Mouse (Mus musculus) intestine, postnatal 0 days (tissue): ENCODE data around the gene Timm22. TPM values are rescaled to one million over a fixed set of nuclear protein-coding genes. Genes with fewer than 3 reads are reported as not detected.

Experiments
- ATAC-seq: fragments of 200-750 bp; cut with Nextera tagmentation; 2 replicates; pipeline ENCODE4 v1.8.0; 2017; ENCODE audit warnings: mild to moderate bottlenecking, moderate TSS enrichment, moderate library complexity
- H3K27ac ChIP-seq: fragments of 300-500 bp; sonication (generic); 2 replicates; pipeline ENCODE4 v1.5.1; 2014; ENCODE audit warnings: mild to moderate bottlenecking, low read depth, low read length, moderate library complexity
- H3K27me3 ChIP-seq: fragments of 300-500 bp; sonication (generic); replicated peaks from 2 replicates; pipeline ENCODE4 v1.6.1; 2014; ENCODE audit warnings: low read length, mixed read lengths; ENCODE audit not compliant: control insufficient read depth, insufficient read depth
- H3K36me3 ChIP-seq: fragments of 300-500 bp; sonication (generic); 2 replicates; pipeline ENCODE4 v1.6.1; 2014; ENCODE audit warnings: mild to moderate bottlenecking, moderate library complexity; ENCODE audit not compliant: control insufficient read depth, insufficient read depth
- H3K4me1 ChIP-seq: fragments of 300-500 bp; sonication (generic); replicated peaks from 2 replicates; pipeline ENCODE4 v1.6.1; 2014; ENCODE audit warnings: antibody characterized with exemption, low read length, mixed read lengths; ENCODE audit not compliant: control insufficient read depth, insufficient read depth
- H3K4me2 ChIP-seq: fragments of 300-500 bp; sonication (generic); replicated peaks from 2 replicates; pipeline ENCODE4 v1.6.1; 2014; ENCODE audit warnings: low read depth, mild to moderate bottlenecking, moderate library complexity
- H3K4me3 ChIP-seq: fragments of 300-500 bp; sonication (generic); 2 replicates; pipeline ENCODE4 v1.5.1; 2014; ENCODE audit warnings: low read depth, low read length
- H3K9ac ChIP-seq: fragments of 300-500 bp; sonication (generic); 2 replicates; pipeline ENCODE4 v1.6.1; 2014; ENCODE audit warnings: mild to moderate bottlenecking, low read depth, low read length
- H3K9me3 ChIP-seq: fragments of 300-500 bp; sonication (generic); 2 replicates; pipeline ENCODE4 v1.6.1; 2016; ENCODE audit warnings: mixed run types; ENCODE audit not compliant: control insufficient read depth
- CTCF ChIP-seq: sonication (generic); IDR thresholded peaks from 2 replicates; pipeline ENCODE4 v1.5.1; 2016; ENCODE audit warnings: low read depth, mild to moderate bottlenecking, control low read depth, antibody characterized with exemption, moderate library complexity
- WGBS: fragments of 180-500 bp; shearing (Covaris S2); extraction: QIAGEN DNeasy Blood & Tissue Kit; methylation state at CpG from one replicate; pipeline ENCODE4 v1.1.7; 2014; 5-methylcytosine and 5-hydroxymethylcytosine counted together
- polyA plus RNA-seq: library from polyadenylated mRNA; unstranded; fragments of >200 nt; fragmentation: Nextera tagmentation; extraction: Ambion mirVana; gene quantifications from 2 replicates; pipeline ENCODE4 v1.2.1, GENCODE M21; 2015

Timm22 gene
- polyA plus RNA-seq, 1 experiment from 2014 or later, result 95.2 TPM

GRCm38 (mm10) chr11:76363636-76364035 is 43.1 kb upstream of the Timm22 start:
- Histone ChIP-seq H3K9ac (no peak overlapping the region), H3K9me3 (no peaks in the 10 kb centered on the region), H3K4me2 (no peak overlapping the region), H3K36me3 (no peaks in the 10 kb centered on the region), H3K27me3 (no peaks in the 10 kb centered on the region), H3K4me1 (no peaks in the 10 kb centered on the region), H3K4me3 (no peak overlapping the region), H3K27ac (no peak overlapping the region)
- 39% methylated on average over 9 of the region's 9 CpGs for WGBS
- ATAC-seq, result no peak
- 0 out of 2 replicates have a peak, but pooled peaks have one; percentile 8 for TF ChIP-seq CTCF

GRCm38 (mm10) chr11:76364038-76364437 is 42.7 kb upstream of the Timm22 start:
- H3K27ac ChIP-seq, result no peak overlapping the region

GRCm38 (mm10) chr11:76366720-76367119 is 40.0 kb upstream of the Timm22 start:
- no peaks in the 10 kb centered on the region for H3K36me3 ChIP-seq
- no peak overlapping the region for H3K4me2 ChIP-seq
- no peaks in the 10 kb centered on the region for H3K9me3 ChIP-seq
- no peak for ATAC-seq
- H3K4me3 ChIP-seq, result no peak overlapping the region
- no peaks in the 10 kb centered on the region for H3K27me3 ChIP-seq
- WGBS, result 88% methylated on average over 15 of the region's 15 CpGs
- no peak for TF ChIP-seq CTCF
- H3K27ac ChIP-seq, result no peak overlapping the region
- no peak overlapping the region for H3K9ac ChIP-seq
- H3K4me1 ChIP-seq, result no peaks in the 10 kb centered on the region

More at GRCm38 (mm10) chr11:76364038-76364437, 42.7 kb upstream of the Timm22 start:
- WGBS, result 79% methylated on average over 5 of the region's 5 CpGs
- Histone ChIP-seq H3K9ac (no peak overlapping the region), H3K9me3 (no peaks in the 10 kb centered on the region), H3K36me3 (no peaks in the 10 kb centered on the region), H3K4me3 (no peak overlapping the region), H3K4me1 (no peaks in the 10 kb centered on the region), H3K4me2 (no peak overlapping the region), H3K27me3 (no peaks in the 10 kb centered on the region)
- ATAC-seq, result no peak
- no peak for TF ChIP-seq CTCF

GRCm38 (mm10) chr11:76370491-76370890 is 36.3 kb upstream of the Timm22 start:
- Histone ChIP-seq H3K4me2 (no peak overlapping the region), H3K9me3 (no peaks in the 10 kb centered on the region), H3K4me1 (no peaks in the 10 kb centered on the region; the same call in 1 of the 2 replicates), H3K9ac (no peak overlapping the region), H3K27ac (no peak overlapping the region), H3K4me3 (no peak overlapping the region), H3K36me3 (no peaks in the 10 kb centered on the region), H3K27me3 (no peaks in the 10 kb centered on the region)
- no peak for TF ChIP-seq CTCF
- no peak for ATAC-seq

- ATAC-seq, result no peak
These were observed 34.6 kb upstream of the Timm22 start for GRCm38 (mm10) chr11:76372120-76372519.

GRCm38 (mm10) chr11:76372534-76372933 is 34.2 kb upstream of the Timm22 start:
- Histone ChIP-seq H3K9ac (no peak overlapping the region), H3K4me1 (no peaks in the 10 kb centered on the region; the same call in 1 of the 2 replicates), H3K4me3 (no peak overlapping the region), H3K27me3 (no peaks in the 10 kb centered on the region), H3K9me3 (no peaks in the 10 kb centered on the region), H3K4me2 (no peak overlapping the region), H3K27ac (no peak overlapping the region), H3K36me3 (no peaks in the 10 kb centered on the region)
- no peak for ATAC-seq
- no peak for TF ChIP-seq CTCF
- WGBS, result 51% methylated on average over 6 of the region's 6 CpGs

More at GRCm38 (mm10) chr11:76372120-76372519, 34.6 kb upstream of the Timm22 start:
- Histone ChIP-seq H3K9ac (no peak overlapping the region), H3K4me2 (no peak overlapping the region), H3K36me3 (no peaks in the 10 kb centered on the region), H3K27me3 (no peaks in the 10 kb centered on the region), H3K4me3 (no peak overlapping the region), H3K9me3 (no peaks in the 10 kb centered on the region), H3K27ac (no peak overlapping the region), H3K4me1 (no peaks in the 10 kb centered on the region; the same call in 1 of the 2 replicates)
- TF ChIP-seq CTCF, result no peak
- WGBS, result 43% methylated on average over 2 of the region's 2 CpGs
